Mouse (Mus musculus) thymus, adult 2 months (tissue): Measurements from ENCODE around the gene Olfr145. TPM values are rescaled to one million over a fixed set of nuclear protein-coding genes. Genes with fewer than 3 reads are reported as not detected.

Source experiments
- DNase-seq: peaks from one replicate; pipeline ENCODE4 v3.0.0; 2021
- H3K27ac ChIP-seq: fragments of 200-500 bp; 2 replicates; pipeline ENCODE4 v1.5.1; 2012; ENCODE audit warnings: low read length, control low read depth; ENCODE audit not compliant: control insufficient read depth, insufficient read depth
- H3K27me3 ChIP-seq: fragments of 200-500 bp; 2 replicates; pipeline ENCODE4 v1.6.1; 2012; ENCODE audit warnings: mild to moderate bottlenecking, low read length, moderate library complexity, mixed read lengths; ENCODE audit not compliant: control insufficient read depth, insufficient read depth
- H3K36me3 ChIP-seq: fragments of 200-500 bp; 2 replicates; pipeline ENCODE4 v1.6.1; 2012; ENCODE audit warnings: mild to moderate bottlenecking, low read length, moderate library complexity; ENCODE audit not compliant: control insufficient read depth, insufficient read depth
- H3K4me1 ChIP-seq: fragments of 200-500 bp; replicated peaks from 2 replicates; pipeline ENCODE4 v1.6.1; 2012; ENCODE audit warnings: low read length; ENCODE audit not compliant: control insufficient read depth, insufficient read depth
- H3K4me3 ChIP-seq: fragments of 200-500 bp; 2 replicates; pipeline ENCODE4 v1.5.1; 2012; ENCODE audit warnings: mild to moderate bottlenecking, low read length, control low read depth, moderate library complexity; ENCODE audit not compliant: control insufficient read depth, insufficient read depth
- CTCF ChIP-seq: fragments of 200-500 bp; IDR thresholded peaks from 2 replicates; pipeline ENCODE4 v1.5.1; 2012; ENCODE audit warnings: mild to moderate bottlenecking, control low read depth, low read length, moderate library complexity, borderline replicate concordance; ENCODE audit not compliant: control insufficient read depth, poor library complexity, insufficient read depth; ENCODE audit errors: extremely low read depth
- POLR2A ChIP-seq: fragments of 200-500 bp; IDR thresholded peaks from 2 replicates; pipeline ENCODE4 v1.6.1; 2012; ENCODE audit warnings: mild to moderate bottlenecking, low read length, control low read depth, moderate library complexity; ENCODE audit not compliant: control insufficient read depth, poor library complexity, insufficient read depth; ENCODE audit errors: extremely low read depth
- WGBS: fragments of 180-500 bp; shearing (Covaris S2); methylation state at CpG from one replicate; pipeline ENCODE4 v1.1.7; 2018; 5-methylcytosine and 5-hydroxymethylcytosine counted together
- polyA plus RNA-seq: library from polyadenylated mRNA; depleted of rRNA; stranded (reverse); fragments of >200 nt; gene quantifications from 2 replicates; pipeline ENCODE4 v1.2.3, GENCODE M21; 2012; rRNA removed

Gene Olfr145
- polyA plus RNA-seq, 1 experiment, result not detected

- Histone ChIP-seq H3K27me3 (no peaks in the 10 kb centered on the region), H3K36me3 (no peaks in the 10 kb centered on the region), H3K4me1 (no peaks in the 10 kb centered on the region), H3K27ac (no peak overlapping the region), H3K4me3 (no peak overlapping the region)
- WGBS, result 7% methylated on average over 11 of the region's 11 CpGs
- DNase-seq, result peak; percentile 5
- TF ChIP-seq POLR2A, result no peak
- no peak for TF ChIP-seq CTCF
These were observed 36.0 kb downstream of the Olfr145 start for GRCm38 (mm10) chr9:37932519-37932918.

- H3K36me3 ChIP-seq, result no peaks in the 10 kb centered on the region
- no peaks in the 10 kb centered on the region for H3K4me1 ChIP-seq
- DNase-seq, result no peak
- no peak overlapping the region for H3K27ac ChIP-seq
- no peak for TF ChIP-seq POLR2A
- no peak for TF ChIP-seq CTCF
- H3K4me3 ChIP-seq, result no peak overlapping the region
- H3K27me3 ChIP-seq, result no peaks in the 10 kb centered on the region
These were observed 37.6 kb downstream of the Olfr145 start for GRCm38 (mm10) chr9:37934146-37934545.

- H3K36me3 ChIP-seq, result no peaks in the 10 kb centered on the region
- no peak overlapping the region for H3K27ac ChIP-seq
- DNase-seq, result no peak
- 80% methylated on average over 2 of the region's 2 CpGs for WGBS
- H3K4me3 ChIP-seq, result no peak overlapping the region
- H3K27me3 ChIP-seq, result no peaks in the 10 kb centered on the region
- TF ChIP-seq POLR2A (no peak), CTCF (no peak)
- no peaks in the 10 kb centered on the region for H3K4me1 ChIP-seq
These were observed 44.6 kb downstream of the Olfr145 start for GRCm38 (mm10) chr9:37941167-37941566.

Other genes starting within 250 kb of the Olfr145 start
- 46.5 and 54.2 TPM in 2 replicates for gene Tbrg1, start 239.4 kb upstream of the Olfr145 start, polyA plus RNA-seq
- gene Panx3, start 227.5 kb upstream of the Olfr145 start, polyA plus RNA-seq, result not detected in 2 replicates
- gene Olfr160, start 180.5 kb upstream of the Olfr145 start, polyA plus RNA-seq, result not detected in 2 replicates
- gene Olfr874, start 151.6 kb upstream of the Olfr145 start, polyA plus RNA-seq, result not detected in 2 replicates
- gene Olfr875, start 124.9 kb upstream of the Olfr145 start, polyA plus RNA-seq, result not detected in 2 replicates
- not detected in 2 replicates for gene Olfr876, start 93.7 kb upstream of the Olfr145 start, polyA plus RNA-seq
- not detected in 2 replicates for gene Olfr877, start 42.5 kb upstream of the Olfr145 start, polyA plus RNA-seq
- gene Olfr878, start 21.1 kb downstream of the Olfr145 start, polyA plus RNA-seq, result not detected in 2 replicates
- not detected in 2 replicates for gene Olfr881, start 95.1 kb downstream of the Olfr145 start, polyA plus RNA-seq
- not detected in 2 replicates for gene Olfr883, start 129.1 kb downstream of the Olfr145 start, polyA plus RNA-seq
- not detected in 2 replicates for gene Olfr884, start 149.8 kb downstream of the Olfr145 start, polyA plus RNA-seq
- gene Olfr885, start 164.6 kb downstream of the Olfr145 start, polyA plus RNA-seq, result not detected in 2 replicates
- gene Olfr887, start 187.3 kb downstream of the Olfr145 start, polyA plus RNA-seq, result not detected in 2 replicates
- gene Olfr888, start 211.4 kb downstream of the Olfr145 start, polyA plus RNA-seq, result not detected in 2 replicates
- gene Olfr889, start 218.5 kb downstream of the Olfr145 start, polyA plus RNA-seq, result not detected in 2 replicates
- gene Olfr890, start 245.8 kb downstream of the Olfr145 start, polyA plus RNA-seq, result not detected in 2 replicates